Mouse (Mus musculus) liver, embryonic 14.5 days (tissue): ENCODE results near the gene H2-Oa.

Experiments
- CTCF ChIP-seq: IDR thresholded peaks from 2 replicates; pipeline ENCODE4 v1.5.1; 2016; ENCODE audit warnings: antibody characterized with exemption, low read depth, control low read depth
- EP300 ChIP-seq: IDR thresholded peaks from 2 replicates; pipeline ENCODE4 v1.6.1; 2016; ENCODE audit warnings: antibody characterized with exemption, low read depth

- TF ChIP-seq CTCF (no peak), EP300 (no peak)
Measured at GRCm38 (mm10) chr17:34045941-34046340, 46.2 kb upstream of the H2-Oa start.
